Mouse (Mus musculus) right cerebral cortex, postnatal 25 days (tissue): ENCODE results near the gene Tcf25.
"Not testable (repeated sequence)": the region's sequence is repeated elsewhere in the genome, so short reads cannot be mapped to it uniquely, and the experiment has no call there.

Experiments used
- DNase-seq: peaks from one replicate; pipeline ENCODE4 v3.0.0; 2022

The Tcf25 gene

DNA sequence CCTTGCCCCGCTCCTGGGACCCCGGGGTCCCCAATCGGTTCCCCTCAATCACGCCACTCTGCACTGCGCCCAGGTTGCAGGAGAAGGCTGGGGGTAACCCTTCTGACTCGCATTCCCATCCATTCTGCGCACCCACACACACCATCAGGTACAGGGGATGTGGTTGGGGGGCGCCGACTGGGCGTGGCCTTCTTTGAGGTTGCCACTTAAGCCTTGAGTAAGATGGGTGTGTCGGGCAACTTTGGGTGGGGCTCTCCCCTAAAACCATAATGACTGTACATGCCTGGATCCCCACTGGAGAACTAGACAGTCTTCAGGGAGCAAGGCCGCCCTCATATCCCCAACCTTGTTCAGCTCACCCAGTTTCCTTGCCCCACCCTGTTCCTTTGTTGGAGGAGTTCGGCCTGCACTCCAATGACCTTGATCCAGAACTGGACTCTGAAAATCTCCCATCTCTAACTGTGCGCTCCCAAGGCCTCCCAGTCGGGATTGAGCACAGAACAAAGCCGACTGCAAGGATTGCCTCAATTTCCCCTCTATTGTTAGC lies 38.3 kb downstream of the Tcf25 start:
- no peak for DNase-seq

DNA sequence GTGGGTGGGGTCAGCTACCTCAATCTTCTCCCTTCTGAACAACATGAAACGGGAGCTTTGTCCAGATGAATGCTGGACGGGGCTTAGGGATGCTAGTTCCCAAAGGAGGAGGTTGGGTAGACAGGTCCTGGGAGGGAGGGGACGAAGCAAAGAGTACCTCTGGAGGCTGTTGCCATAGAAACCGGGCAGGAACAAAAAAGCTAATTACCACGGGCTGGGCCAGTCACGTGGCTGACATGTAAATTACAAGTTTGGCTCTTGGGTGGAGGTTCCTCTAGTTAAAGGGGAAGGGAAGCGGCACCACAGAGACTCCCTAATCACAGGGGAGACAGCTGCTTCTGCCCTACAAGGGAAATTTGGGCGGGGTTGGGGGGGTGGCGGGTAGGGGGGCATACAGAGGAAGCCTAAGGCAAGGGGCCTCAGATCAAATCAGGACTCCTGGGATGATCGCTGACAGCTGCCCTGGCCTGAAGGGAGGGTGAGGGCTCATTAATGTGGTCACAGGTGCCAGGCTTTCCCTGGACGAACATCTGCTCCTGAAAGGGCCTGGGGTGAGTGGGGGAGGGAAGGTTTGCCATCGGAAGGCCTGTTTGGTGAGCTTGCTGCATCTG lies 39.1 kb downstream of the Tcf25 start:
- peak; percentile 78 for DNase-seq

DNA sequence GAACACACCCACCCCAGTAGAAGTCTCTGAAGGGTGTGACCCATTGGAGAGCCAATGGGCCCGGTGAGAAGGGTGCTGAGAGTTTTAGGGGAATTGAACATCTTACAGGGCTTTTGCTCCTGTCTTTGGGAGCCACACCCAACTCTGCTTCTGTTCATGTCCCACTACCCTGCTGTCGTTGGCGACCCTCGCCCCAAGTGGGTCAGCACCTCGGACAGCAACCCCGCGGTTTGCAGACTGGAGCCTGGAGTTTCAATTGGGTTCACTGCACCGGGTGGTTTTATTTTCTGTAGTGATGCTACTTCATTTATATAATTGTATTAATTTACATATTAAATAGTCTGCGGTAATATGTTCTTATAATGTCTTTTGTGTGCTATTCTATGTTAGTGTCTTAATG lies 40.7 kb downstream of the Tcf25 start:
- no peak for DNase-seq

DNA sequence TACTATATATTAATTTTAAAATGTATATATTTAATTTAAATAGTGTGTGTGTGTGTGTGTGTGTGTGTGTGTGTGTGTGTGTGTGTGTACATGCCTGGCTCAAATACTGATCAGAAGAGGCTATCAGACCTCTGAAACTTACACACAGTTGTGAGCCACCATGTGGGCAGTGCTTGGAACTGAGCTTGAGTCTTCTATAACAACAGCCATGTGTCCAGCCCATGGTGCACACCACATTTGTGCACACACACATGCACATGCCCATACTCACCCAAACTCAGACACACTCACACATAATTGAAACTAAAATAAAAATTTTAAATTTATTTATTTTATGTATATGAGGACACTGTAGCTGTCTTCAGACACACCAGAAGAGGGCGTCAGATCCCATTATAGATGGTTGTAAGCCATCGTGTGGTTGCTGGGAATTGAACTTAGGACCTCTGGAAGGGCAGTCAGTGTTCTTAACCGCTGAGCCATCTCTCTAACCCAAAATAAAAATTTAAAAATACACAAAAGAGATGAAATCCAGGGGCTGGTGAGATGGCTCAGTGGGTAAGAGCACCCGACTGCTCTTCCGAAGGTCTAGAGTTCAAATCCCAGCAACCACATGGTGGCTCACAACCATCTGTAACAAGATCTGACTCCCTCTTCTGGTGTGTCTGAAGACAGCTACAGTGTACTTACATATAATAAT lies 41.6 kb downstream of the Tcf25 start:
- DNase-seq = not testable (repeated sequence)

DNA sequence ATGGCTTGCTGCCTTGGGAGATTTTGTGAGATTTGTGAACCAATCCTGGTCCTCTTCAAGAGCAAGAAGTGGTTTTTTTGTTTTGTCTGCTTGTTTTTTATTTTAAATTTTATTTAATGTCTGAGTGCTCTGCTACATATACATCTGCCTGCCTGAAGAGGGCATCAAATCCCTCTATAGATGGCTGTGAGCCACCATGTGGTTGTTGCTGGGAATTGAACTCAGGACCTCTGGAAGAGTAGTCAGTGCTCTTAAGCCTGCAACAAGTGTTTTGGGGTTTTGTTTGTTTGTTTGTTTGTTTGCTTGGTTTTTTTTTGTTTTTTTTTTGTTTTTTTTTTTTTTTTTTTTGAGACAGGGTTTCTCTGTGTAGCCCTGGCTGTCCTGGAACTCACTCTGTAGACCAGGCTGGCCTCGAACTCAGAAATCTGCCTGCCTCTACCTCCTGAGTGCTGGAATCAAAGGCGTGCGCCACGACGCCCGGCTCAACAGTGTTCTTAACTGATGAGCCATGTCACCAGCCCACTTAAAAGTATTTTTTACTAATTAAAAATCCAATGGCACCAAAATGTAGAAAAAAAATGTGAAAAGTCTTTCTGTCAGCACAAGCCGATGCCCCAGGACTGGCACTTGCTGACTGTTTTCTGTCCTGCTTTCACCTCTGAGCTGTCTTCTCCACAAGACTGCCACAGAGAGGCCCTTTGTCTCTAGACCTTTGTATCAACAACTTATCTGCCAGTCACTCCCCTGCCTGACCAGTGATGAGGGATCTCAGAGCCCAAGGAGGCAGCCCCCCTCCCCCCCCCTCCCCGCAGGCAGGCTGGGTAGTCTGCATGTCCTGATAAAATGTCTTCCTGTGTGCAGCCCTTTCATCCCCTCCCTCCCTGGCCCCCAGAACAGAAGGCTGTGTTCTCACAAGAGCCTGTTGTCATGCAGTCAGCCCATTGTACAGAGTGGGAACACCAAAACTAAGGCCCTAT lies 42.7 kb downstream of the Tcf25 start:
- DNase-seq = no peak

DNA sequence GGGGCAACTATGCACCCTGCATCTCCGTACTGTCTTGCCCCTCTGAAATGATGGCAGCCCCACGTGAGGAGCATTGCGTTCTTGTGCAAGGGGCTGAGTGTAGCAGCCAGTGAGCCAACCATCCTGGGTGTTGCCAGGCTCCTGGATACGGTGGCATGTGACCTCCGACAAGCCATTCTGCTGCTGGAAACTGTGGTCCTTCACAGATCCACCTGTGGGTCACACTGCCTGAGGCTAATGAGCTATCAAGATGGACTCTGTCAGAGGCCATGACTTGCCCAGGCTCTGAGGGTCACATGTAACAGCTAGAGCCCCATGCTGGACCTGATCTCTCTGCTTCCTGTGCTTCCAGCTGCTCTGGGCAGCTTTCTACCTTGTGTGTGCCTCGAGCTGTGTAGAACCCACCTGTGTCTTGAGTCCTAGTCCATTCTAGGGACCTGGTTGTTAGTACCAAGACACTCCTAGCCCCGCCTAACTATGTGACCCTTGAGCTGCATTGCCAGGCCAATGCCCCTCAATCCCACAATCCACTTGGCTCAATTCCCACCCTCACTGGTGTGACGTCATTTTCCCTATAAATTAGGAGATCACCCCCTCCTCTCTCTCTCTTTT lies 43.5 kb downstream of the Tcf25 start:
- no peak for DNase-seq

DNA sequence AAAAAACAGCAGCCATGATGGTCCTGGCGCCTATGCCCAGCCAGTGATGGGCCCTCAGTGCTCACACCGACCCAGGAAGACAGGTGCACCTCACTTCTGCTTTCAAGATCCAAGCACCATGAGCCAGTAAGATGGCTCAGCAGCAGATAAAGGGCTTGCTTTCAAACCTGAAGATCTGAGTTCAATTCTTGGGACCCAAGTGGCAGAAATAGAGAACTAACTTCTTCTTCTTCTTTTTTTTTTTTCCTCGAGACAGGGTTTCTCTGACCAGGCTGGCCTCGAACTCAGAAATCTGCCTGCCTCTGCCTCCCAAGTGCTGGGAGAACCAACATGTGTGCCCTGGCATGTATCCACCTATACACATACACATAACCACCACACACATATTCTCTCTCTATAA lies 46.2 kb downstream of the Tcf25 start:
- no peak for DNase-seq

DNA sequence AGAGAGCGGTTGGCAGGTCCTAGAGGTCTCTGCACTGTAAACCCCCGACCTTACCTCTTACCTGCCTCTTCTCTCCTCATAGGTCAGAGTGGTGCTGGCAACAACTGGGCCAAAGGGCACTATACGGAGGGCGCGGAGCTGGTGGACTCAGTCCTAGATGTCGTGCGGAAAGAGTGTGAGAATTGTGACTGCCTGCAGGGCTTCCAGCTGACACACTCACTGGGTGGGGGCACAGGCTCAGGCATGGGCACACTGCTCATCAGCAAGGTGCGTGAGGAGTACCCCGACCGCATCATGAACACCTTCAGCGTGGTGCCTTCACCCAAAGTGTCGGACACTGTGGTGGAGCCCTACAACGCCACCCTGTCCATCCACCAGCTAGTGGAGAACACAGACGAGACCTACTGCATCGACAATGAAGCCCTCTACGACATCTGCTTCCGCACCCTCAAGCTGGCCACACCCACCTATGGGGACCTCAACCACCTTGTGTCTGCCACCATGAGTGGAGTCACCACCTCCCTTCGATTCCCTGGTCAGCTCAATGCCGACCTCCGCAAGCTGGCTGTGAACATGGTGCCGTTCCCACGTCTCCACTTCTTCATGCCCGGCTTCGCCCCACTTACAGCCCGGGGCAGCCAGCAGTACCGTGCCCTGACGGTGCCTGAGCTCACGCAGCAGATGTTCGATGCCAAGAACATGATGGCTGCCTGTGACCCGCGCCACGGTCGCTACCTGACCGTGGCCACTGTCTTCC lies 47.1 kb downstream of the Tcf25 start:
- no peak for DNase-seq

DNA sequence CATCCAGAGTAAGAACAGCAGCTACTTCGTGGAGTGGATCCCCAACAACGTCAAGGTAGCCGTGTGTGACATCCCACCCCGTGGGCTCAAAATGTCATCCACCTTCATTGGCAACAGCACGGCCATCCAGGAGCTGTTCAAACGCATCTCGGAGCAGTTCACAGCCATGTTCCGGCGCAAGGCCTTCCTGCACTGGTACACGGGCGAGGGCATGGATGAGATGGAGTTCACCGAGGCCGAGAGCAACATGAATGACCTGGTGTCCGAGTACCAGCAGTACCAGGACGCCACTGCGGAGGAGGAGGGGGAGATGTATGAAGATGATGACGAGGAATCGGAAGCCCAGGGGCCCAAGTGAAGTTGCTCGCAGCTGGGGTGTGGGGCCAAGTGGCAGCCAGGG lies 47.8 kb downstream of the Tcf25 start:
- no peak for DNase-seq

DNA sequence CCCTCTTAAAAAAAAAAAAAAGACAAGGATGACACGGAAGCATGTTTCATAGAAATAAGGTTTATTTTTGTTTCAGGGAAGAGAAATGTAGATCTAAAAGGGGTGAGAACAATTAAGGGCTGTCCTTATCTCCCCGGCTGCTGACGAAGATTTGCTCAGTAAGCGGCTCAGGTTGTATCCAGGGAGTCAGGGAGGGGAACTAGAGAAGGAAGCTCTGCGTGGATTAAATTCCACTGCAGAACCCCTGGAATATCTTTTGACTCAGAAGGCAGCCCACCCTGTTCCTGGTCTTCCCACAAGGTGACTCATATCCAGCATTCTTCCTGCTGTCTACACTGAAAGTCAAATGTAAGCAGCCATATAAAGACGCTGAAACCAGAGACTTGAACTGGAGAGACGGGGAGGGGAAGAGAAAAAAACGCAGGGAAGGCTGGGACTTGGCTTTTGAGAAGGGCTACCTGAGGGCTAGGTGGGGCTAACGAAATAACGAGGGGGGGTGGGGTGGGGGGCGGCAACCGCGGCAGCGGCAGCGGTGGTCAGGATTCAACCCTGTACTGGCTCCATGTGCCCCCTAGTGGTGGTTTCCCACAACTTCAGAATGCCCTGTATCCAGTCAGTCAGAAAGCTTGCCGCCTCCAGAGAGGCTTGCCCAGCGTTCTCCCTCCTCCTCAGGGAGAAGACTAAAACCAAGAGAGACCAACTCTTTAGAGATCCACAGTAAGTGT lies 48.7 kb downstream of the Tcf25 start:
- DNase-seq = peak; percentile 69

DNA sequence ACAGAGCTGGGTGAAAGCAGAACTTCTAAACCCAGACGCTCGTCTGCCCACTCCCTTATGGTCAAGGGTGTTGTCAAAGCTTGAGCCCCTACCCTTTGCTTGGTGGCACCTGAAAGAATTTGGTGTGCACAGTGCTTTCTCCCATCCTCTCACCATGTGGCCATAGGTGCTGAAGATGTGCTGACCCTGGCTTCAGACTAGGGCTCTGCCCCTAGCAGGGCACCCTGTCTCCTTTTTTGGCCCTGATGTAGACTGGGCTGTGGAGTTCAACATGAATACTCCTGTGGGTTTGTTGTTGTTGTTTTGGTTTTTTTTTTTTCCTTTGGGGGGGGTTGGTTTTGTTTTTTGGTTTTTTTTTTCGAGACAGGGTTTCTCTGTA lies 49.2 kb downstream of the Tcf25 start:
- no peak for DNase-seq

DNA sequence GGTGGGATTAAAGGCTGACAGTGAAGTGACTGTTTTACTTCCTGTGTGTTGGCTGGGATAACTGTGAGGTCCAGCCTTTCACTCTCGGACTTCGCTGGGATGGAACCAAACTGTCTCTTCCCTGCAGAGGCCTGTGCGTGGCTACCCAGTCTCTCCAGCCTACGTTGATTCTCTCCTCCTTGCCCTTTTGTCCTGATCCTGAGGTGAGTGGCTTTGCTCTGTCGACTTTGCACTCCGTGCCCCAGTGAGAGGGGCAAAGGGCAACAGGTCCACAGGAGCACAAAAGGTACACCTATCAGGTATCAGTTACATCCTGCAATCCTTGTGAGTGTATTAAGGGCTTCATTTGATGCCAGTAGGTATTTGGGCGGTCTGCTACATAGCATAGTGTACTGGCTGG lies 49.9 kb downstream of the Tcf25 start, which contains the start of gene Def8:
Def8 (plus strand) TSS at position 87 of the 400 bp plus-strand sequence.
- no peak for DNase-seq

DNA sequence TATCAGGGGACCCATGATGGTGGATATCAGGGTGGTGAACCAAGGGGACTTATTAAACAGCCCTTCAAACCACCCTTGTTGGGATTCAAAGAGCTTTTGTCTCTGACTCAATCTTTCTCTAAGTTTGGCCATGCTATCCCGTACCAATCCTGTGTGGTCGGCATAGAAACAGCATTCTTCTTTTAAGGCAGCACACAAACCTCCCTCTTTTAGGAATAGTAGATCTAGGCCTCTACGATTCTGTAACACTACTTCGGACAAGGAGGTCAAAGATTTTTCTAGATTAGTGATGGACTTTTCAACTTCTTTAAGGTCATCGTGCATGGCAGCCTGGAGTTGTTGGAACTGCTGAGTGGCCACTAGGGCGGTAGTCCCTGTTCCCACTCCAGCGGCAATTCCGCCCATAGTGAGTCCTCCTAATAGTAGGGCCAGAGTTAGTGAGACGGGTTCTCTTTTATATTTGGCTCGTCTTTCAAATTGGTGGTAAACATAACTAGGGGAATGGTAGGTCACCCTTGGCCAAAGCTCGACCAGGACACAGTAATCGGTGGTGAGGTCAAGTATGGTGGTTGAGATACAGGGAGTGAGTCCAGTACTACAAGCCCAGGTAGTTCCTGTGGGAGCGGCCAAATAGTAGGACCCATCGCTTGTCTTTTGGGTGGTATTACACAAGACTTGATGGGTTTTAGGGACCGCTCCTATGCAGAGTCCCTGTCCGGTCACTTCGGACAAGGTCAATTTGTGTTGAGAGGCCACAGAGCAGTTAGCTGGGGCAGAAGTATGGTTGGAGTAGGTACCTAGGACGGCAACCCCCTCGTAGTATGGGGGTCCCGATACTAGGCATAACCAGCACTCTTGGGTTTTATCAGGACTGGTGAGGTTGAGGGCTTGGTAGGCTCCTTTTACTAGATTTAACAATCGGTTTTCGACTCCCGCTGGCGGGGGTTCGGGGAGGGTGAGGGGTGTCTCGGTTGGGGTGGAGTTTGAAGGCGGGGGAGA lies 53.3 kb downstream of the Tcf25 start:
- DNase-seq = no peak

DNA sequence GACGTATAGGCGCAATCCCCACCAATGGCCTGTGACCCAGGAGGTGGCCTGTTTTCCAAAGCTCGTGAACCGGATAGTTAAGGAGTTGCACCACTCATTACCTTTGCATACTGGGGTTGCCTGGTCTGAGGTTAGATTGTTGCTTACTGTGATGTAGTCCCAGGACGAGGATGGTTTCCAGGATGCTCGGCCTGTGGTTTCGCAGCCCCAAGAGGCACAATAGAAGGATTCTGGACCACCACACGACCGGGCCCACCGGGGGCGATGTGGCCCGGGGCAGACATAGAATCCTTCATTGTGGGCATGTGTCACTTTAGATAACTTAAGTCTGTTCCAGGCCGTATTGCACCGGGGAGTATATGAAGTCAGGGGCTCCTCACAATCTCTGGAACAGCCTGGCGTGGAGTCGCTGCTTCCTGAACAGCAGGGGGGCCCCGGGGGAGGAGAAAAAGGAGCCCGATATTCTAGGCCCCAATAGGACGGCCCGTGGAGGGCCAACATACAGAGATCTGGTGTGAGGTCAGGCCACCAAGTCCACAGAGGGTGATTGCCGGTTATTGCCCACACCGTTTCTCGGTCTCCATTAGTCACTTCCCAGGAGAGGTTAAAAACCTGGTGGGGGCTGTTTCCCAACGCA lies 54.2 kb downstream of the Tcf25 start:
- no peak for DNase-seq

DNA sequence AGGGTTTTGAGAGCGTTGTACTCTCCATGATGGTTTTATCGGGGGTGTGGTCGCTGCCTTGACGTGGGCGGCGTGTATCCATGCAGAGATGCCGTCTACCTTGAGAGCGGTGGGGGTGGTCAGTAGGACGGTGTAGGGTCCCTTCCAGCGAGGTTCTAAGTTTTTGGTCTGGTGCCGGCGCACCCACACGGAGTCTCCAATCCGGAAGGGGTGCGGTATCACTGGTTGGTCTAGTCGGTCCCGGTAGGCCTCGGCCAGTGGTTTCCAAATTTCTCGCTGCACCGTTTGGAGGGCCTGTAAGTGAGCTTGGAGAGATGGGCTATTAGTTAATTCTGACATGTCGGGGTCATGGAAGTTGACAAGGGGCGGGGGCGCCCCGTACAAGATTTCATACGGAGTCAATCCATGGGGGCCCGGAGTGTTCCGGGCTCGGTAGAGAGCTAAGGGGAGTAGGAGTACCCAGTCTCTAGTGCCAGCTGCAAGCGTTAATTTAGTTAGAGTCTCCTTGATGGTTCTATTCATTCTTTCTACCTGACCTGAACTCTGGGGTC lies 54.9 kb downstream of the Tcf25 start:
- no peak for DNase-seq

DNA sequence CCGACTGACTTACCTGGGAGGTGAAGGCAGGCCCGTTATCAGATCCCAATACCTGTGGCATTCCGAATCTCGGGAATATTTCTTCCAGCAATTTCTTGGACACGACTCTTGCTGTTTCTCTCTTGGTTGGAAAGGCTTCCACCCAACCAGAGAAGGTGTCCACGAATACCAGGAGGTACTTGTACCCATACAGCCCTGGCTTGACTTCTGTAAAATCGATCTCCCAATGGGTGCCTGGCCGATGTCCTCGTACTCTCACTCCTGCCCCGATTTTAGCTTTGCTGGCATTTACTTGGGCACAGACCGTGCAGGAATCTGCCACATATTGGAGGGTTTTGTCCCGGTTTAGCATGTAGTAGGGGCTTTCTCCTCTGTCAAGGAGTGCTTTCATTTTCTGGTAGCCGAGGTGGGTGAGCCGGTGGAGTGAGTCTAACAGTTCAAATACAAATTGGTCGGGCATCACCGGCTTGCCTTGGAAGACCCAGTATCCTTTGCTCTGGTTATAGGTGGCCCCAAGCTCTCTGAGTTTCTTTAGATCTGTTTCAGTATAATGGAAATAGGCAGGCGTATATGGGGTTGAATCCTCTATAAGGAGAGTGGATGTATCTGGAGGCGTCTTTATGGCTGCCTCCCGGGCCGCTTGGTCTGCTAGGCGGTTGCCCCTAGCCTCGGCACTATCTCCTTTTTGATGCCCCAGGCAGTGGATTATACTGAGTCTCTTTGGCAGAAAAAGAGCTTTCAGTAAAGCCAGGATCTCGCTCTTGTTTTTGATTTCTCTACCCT lies 55.6 kb downstream of the Tcf25 start:
- DNase-seq = no peak

DNA sequence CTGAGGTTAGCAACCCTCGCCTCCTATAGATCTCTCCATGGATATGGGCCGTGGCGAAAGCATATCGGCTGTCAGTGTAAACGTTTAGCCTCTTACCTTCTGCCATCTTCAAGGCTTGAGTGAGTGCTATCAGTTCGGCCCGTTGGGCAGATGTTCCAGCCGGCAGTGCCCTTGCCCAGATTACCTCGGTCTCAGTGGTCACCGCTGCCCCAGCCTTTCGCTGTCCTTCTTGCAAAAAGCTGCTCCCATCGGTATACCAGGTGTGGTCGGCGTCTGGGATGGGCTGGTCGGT lies 56.1 kb downstream of the Tcf25 start:
- DNase-seq = not testable (repeated sequence)

DNA sequence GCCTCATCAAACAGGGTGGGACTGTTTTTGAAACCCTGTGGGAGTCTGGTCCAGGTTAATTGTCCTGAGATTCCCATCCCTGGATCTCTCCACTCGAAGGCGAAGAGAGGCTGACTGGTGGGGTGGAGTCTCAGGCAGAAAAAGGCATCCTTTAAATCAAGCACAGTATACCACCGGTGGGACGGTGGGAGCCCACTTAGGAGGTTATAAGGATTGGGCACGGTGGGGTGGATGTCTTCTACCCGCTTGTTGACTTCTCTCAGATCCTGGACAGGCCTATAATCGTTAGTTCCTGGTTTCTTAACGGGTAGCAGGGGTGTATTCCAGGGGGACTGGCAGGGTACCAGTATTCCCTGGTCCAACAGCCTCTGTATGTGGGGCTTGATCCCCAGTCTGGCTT lies 57.4 kb downstream of the Tcf25 start:
- not testable (repeated sequence) for DNase-seq
